15 mouse cellular contexts compared by ENCODE assay signal in the genomic region with DNA sequence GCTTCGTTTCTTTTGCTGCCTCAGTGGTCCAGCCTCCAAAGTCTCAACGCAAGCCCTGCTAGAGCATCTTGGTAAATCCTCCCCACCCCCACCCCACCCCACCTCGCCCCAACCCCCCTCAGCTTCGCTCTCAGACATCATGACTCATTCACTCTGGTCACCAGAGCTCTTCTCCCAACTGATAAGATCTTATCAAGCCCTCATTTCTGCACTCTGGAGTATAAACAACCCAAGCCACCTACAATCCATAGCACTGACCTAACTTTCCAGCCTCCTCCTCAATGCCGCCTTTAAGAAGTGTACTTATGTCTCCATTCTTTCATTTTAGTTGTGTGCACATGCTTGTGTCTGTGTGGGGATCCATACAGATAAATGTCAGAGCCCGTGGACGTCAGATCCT.
"Had no signal": no experiment of that assay in that cellular context is flagged by ENCODE, and none has a peak within 500 bp of the region (broad histone marks: within the 10 kb centered on the region; RNA-seq: fewer than 3 reads in every experiment).

No protein-coding gene starts in this region.

- H3K36me3 ChIP-seq: kidney, embryonic 15.5 days; liver, embryonic 13.5 days; midbrain, embryonic 13.5 days; neural tube, embryonic 13.5 days had no signal

- H3K9me3 ChIP-seq: kidney, embryonic 15.5 days; liver, embryonic 13.5 days; midbrain, embryonic 13.5 days; neural tube, embryonic 13.5 days had no signal

- DNase-seq: kidney, adult 8-10 months; kidney, postnatal 10 days; kidney, postnatal 36 days; layer of hippocampus, postnatal 36 days; liver, embryonic 13.5 days; lung, adult 2 months; lung, postnatal 36 days; thymus, adult 18-20 months; thymus, postnatal 36 days had no signal

- H3K27ac ChIP-seq: kidney, embryonic 15.5 days; left cerebral cortex, adult 2 months; liver, embryonic 13.5 days; midbrain, embryonic 13.5 days; neural tube, embryonic 13.5 days had no signal

- H3K27me3 ChIP-seq: kidney, embryonic 15.5 days; midbrain, embryonic 13.5 days; neural tube, embryonic 13.5 days had no signal

- H3K4me3 ChIP-seq: kidney, embryonic 15.5 days; left cerebral cortex, adult 2 months; liver, embryonic 13.5 days; midbrain, embryonic 13.5 days; myocyte; neural tube, embryonic 13.5 days had no signal

- ATAC-seq: midbrain, embryonic 13.5 days; midbrain, embryonic 16.5 days had no signal

- H3K4me2 ChIP-seq: kidney, embryonic 15.5 days; liver, embryonic 13.5 days; midbrain, embryonic 13.5 days; neural tube, embryonic 13.5 days had no signal

- H3K9ac ChIP-seq: kidney, embryonic 15.5 days; liver, embryonic 13.5 days; midbrain, embryonic 13.5 days; neural tube, embryonic 13.5 days had no signal
